Mouse (Mus musculus): ENCODE measurements at regions not wholly inside any gene's neighbourhood (a gene's known extent, or its start where the extent isn't known, plus 50 kb on each side); places are given as distances from the start of the nearest gene placed in this dataset.

- Histone ChIP-seq H3K4me3 (ENCODE audit: low read depth, low read length) (no peak overlapping the region), H3K27ac (ENCODE audit: low read depth, low read length) (no peak overlapping the region), H3K27me3 (ENCODE audit: insufficient read depth, low read length) (no peaks in the 10 kb centered on the region), H3K4me1 (ENCODE audit: insufficient read depth, low read length) (no peaks in the 10 kb centered on the region), H3K4me2 (ENCODE audit: low read depth, low read length, poor library complexity, severe bottlenecking) (no peak overlapping the region), H3K9ac (replicated peaks; ENCODE audit: low read length, poor library complexity, severe bottlenecking) (no peak overlapping the region), H3K9me3 (ENCODE audit: low read length) (no peaks in the 10 kb centered on the region), H3K36me3 (ENCODE audit: insufficient read depth, low read length) (no peaks in the 10 kb centered on the region)
- ATAC-seq (ENCODE audit: low FRiP score): no peak
- TF ChIP-seq CTCF (IDR thresholded peaks at IDR 0.05): no peak
- 78% methylated on average over 3 of the region's 3 CpGs for WGBS
- DNase-seq (ENCODE audit: low spot score): no peak
Measured at GRCm38 (mm10) chr6:66263429-66263828, 271.8 kb upstream of the Mad2l1 start.

- ATAC-seq (ENCODE audit: low FRiP score) (no peak), DNase-seq (ENCODE audit: low spot score) (no peak)
- H3K4me1 ChIP-seq (ENCODE audit: insufficient read depth, low read length): no peaks in the 10 kb centered on the region
- 80% methylated on average over 1 of the region's 1 CpGs for WGBS
- no peak overlapping the region for H3K9ac ChIP-seq (replicated peaks; ENCODE audit: low read length, poor library complexity, severe bottlenecking)
- H3K9me3 ChIP-seq (ENCODE audit: low read length): no peaks in the 10 kb centered on the region
- H3K27ac ChIP-seq (ENCODE audit: low read depth, low read length): no peak overlapping the region
- H3K27me3 ChIP-seq (ENCODE audit: insufficient read depth, low read length): no peaks in the 10 kb centered on the region
- H3K4me3 ChIP-seq (ENCODE audit: low read depth, low read length): no peak overlapping the region
- H3K36me3 ChIP-seq (ENCODE audit: insufficient read depth, low read length): no peaks in the 10 kb centered on the region
- no peak overlapping the region for H3K4me2 ChIP-seq (ENCODE audit: low read depth, low read length, poor library complexity, severe bottlenecking)
- no peak for TF ChIP-seq CTCF (IDR thresholded peaks at IDR 0.05)
Measured at GRCm38 (mm10) chr6:66263918-66264317, 271.3 kb upstream of the Mad2l1 start.

GRCm38 (mm10) chr6:66268427-66268826 is 266.8 kb upstream of the Mad2l1 start:
- TF ChIP-seq CTCF (IDR thresholded peaks at IDR 0.05): no peak
- Histone ChIP-seq H3K36me3 (ENCODE audit: insufficient read depth, low read length) (no peaks in the 10 kb centered on the region), H3K27ac (ENCODE audit: low read depth, low read length) (no peak overlapping the region), H3K4me1 (ENCODE audit: insufficient read depth, low read length) (no peaks in the 10 kb centered on the region), H3K4me2 (ENCODE audit: low read depth, low read length, poor library complexity, severe bottlenecking) (no peak overlapping the region), H3K9me3 (ENCODE audit: low read length) (no peaks in the 10 kb centered on the region), H3K9ac (replicated peaks; ENCODE audit: low read length, poor library complexity, severe bottlenecking) (no peak overlapping the region), H3K27me3 (ENCODE audit: insufficient read depth, low read length) (no peaks in the 10 kb centered on the region), H3K4me3 (ENCODE audit: low read depth, low read length) (no peak overlapping the region)
- 73% methylated on average over 3 of the region's 3 CpGs for WGBS
- DNase-seq (ENCODE audit: low spot score) (no peak), ATAC-seq (ENCODE audit: low FRiP score) (no peak)

DNA sequence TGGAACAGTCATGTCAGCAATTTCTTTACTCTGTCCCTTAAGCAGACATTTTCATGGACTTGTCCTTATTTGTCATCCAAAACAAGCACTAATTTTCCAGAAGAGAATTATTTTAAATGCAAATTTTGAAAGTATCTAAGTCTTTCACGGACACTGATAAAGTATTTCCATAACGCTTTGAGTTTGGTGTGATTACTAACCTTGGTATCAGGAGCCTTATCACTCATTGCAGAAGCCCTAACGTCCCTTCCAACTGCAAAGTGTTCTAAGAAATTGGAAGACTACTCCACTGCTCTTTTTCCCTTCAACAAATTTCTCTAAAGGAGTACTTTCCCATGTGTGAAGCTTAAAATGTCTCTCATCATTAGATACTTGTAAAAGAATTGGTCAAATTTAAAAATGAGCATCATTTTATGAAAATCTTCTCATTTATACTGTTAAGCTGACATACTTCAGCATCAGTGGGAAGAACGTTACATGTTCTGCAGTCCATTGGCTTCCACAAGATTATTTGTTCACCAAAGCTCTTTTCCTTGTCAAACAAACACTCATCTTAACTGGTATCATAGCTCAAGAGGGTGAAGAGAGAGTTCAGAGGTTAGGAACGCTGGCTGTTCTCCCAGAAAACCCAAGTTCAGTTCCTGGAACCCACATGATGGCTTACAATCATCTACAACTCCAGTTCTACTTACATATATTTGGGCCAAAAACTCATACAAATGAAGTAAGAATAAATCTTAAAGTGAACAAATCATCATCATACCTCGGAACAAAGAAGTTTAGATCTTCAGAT is 263.6 kb upstream of the Mad2l1 start:
- ATAC-seq (ENCODE audit: low FRiP score) (no peak), DNase-seq (ENCODE audit: low spot score) (no peak)
- no peaks in the 10 kb centered on the region for H3K27me3 ChIP-seq (ENCODE audit: insufficient read depth, low read length)
- no peak overlapping the region for H3K4me3 ChIP-seq (ENCODE audit: low read depth, low read length)
- TF ChIP-seq CTCF (IDR thresholded peaks at IDR 0.05): no peak
- no peaks in the 10 kb centered on the region for H3K4me1 ChIP-seq (ENCODE audit: insufficient read depth, low read length)
- no peaks in the 10 kb centered on the region for H3K9me3 ChIP-seq (ENCODE audit: low read length)
- WGBS: 87% methylated on average over 6 of the region's 6 CpGs
- no peak overlapping the region for H3K9ac ChIP-seq (replicated peaks; ENCODE audit: low read length, poor library complexity, severe bottlenecking)
- no peak overlapping the region for H3K4me2 ChIP-seq (ENCODE audit: low read depth, low read length, poor library complexity, severe bottlenecking)
- H3K27ac ChIP-seq (ENCODE audit: low read depth, low read length): no peak overlapping the region
- H3K36me3 ChIP-seq (ENCODE audit: insufficient read depth, low read length): no peaks in the 10 kb centered on the region

GRCm38 (mm10) chr6:66272216-66272615 is 263.0 kb upstream of the Mad2l1 start:
- DNase-seq (ENCODE audit: low spot score) (no peak), ATAC-seq (ENCODE audit: low FRiP score) (no peak)
- H3K27me3 ChIP-seq (ENCODE audit: insufficient read depth, low read length): no peaks in the 10 kb centered on the region
- H3K27ac ChIP-seq (ENCODE audit: low read depth, low read length): no peak overlapping the region
- H3K9me3 ChIP-seq (ENCODE audit: low read length): no peaks in the 10 kb centered on the region
- H3K9ac ChIP-seq (replicated peaks; ENCODE audit: low read length, poor library complexity, severe bottlenecking): no peak overlapping the region
- H3K4me2 ChIP-seq (ENCODE audit: low read depth, low read length, poor library complexity, severe bottlenecking): no peak overlapping the region
- no peaks in the 10 kb centered on the region for H3K36me3 ChIP-seq (ENCODE audit: insufficient read depth, low read length)
- TF ChIP-seq CTCF (IDR thresholded peaks at IDR 0.05): no peak
- H3K4me1 ChIP-seq (ENCODE audit: insufficient read depth, low read length): no peaks in the 10 kb centered on the region
- 86% methylated on average over 2 of the region's 2 CpGs for whole genome bisulfite sequencing
- H3K4me3 ChIP-seq (ENCODE audit: low read depth, low read length): no peak overlapping the region

DNA sequence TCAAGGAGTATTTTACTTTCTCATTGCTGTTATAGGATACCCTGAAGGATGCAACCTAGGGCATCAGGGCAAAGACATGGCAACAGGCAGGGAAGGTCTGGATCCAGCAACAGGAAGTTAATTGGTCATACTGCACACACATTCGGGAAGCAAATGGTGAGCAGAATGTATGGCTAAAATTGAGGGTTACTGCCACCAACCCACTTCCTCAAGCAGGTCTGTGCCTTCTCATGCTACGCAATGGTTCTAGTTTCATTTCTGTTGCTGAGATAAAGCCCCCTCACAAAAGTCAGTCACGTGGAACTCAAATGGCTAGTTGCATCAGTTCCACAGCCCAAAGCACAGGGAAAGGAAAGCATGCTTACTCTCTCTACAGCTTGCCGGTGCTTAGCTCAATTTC is 260.5 kb upstream of the Mad2l1 start:
- H3K4me3 ChIP-seq (ENCODE audit: low read depth, low read length): no peak overlapping the region

More for the DNA sequence above, 260.5 kb upstream of the Mad2l1 start:
- no peak for DNase-seq (ENCODE audit: low spot score)
- 94% methylated on average over 4 of the region's 4 CpGs for WGBS
- TF ChIP-seq CTCF (IDR thresholded peaks at IDR 0.05): no peak
- no peak for ATAC-seq (ENCODE audit: low FRiP score)
- no peaks in the 10 kb centered on the region for H3K36me3 ChIP-seq (ENCODE audit: insufficient read depth, low read length)
- H3K27ac ChIP-seq (ENCODE audit: low read depth, low read length): no peak overlapping the region
- H3K4me1 ChIP-seq (ENCODE audit: insufficient read depth, low read length): no peaks in the 10 kb centered on the region
- no peak overlapping the region for H3K4me2 ChIP-seq (ENCODE audit: low read depth, low read length, poor library complexity, severe bottlenecking)
- no peaks in the 10 kb centered on the region for H3K27me3 ChIP-seq (ENCODE audit: insufficient read depth, low read length)
- H3K9me3 ChIP-seq (ENCODE audit: low read length): peaks cover 5% of the 10 kb centered on the region; the same call in 1 of the 2 replicates
- H3K9ac ChIP-seq (replicated peaks; ENCODE audit: low read length, poor library complexity, severe bottlenecking): no peak overlapping the region

Measured in midbrain, postnatal 0 days (tissue).